Mouse (Mus musculus): ENCODE measurements around the gene Fam124a. TPM values are rescaled to one million over a fixed set of nuclear protein-coding genes. Genes with fewer than 3 reads are reported as not detected.
A peak's percentile ranks its signal among the peaks of the same experiment; 100 is the strongest.

The Fam124a gene
- polyA plus RNA-seq, 1 experiment from 2014 or later: 35.9 TPM

- H3K36me3 ChIP-seq: no peaks in the 10 kb centered on the region
- no peaks in the 10 kb centered on the region for H3K9me3 ChIP-seq
- no peak overlapping the region for H3K4me2 ChIP-seq (replicated peaks)
- peaks cover 48% of the 10 kb centered on the region for H3K4me1 ChIP-seq
- no peak for ATAC-seq (replicated peaks)
- WGBS: 11% methylated on average over 9 of the region's 9 CpGs
- no peak overlapping the region for H3K9ac ChIP-seq (replicated peaks)
- H3K27ac ChIP-seq (replicated peaks): peak overlapping the region; percentile 66
- no peaks in the 10 kb centered on the region for H3K27me3 ChIP-seq
- H3K4me3 ChIP-seq: no peak overlapping the region
These were observed 26.2 kb downstream of the Fam124a start for GRCm38 (mm10) chr14:62581768-62582167.

GRCm38 (mm10) chr14:62584637-62585036, 29.1 kb downstream of the Fam124a start:
- ATAC-seq (replicated peaks): peak; percentile 33; the same call in 1 of the 2 replicates
- Histone ChIP-seq H3K4me2 (replicated peaks) (no peak overlapping the region), H3K4me1 (peaks cover 48% of the 10 kb centered on the region)

GRCm38 (mm10) chr14:62585338-62585737, 29.8 kb downstream of the Fam124a start:
- Histone ChIP-seq H3K9me3 (no peaks in the 10 kb centered on the region), H3K4me1 (peaks cover 48% of the 10 kb centered on the region), H3K27me3 (no peaks in the 10 kb centered on the region), H3K4me2 (replicated peaks) (no peak overlapping the region), H3K9ac (replicated peaks) (no peak overlapping the region), H3K36me3 (peaks cover 9% of the 10 kb centered on the region; the same call in 1 of the 2 replicates), H3K4me3 (no peak overlapping the region), H3K27ac (replicated peaks) (peak overlapping the region; percentile 86)
- 5% methylated on average over 3 of the region's 3 CpGs for WGBS
- ATAC-seq (replicated peaks): peak; percentile 87

More at GRCm38 (mm10) chr14:62584637-62585036, 29.1 kb downstream of the Fam124a start:
- no peak overlapping the region for H3K4me3 ChIP-seq
- H3K27me3 ChIP-seq: no peaks in the 10 kb centered on the region
- peak overlapping the region; percentile 86 for H3K27ac ChIP-seq (replicated peaks)
- 0 out of 2 replicates have a peak overlapping the region, but pooled peaks have one; percentile 7 for H3K9ac ChIP-seq (replicated peaks)
- H3K36me3 ChIP-seq: peaks cover 9% of the 10 kb centered on the region; the same call in 1 of the 2 replicates
- H3K9me3 ChIP-seq: no peaks in the 10 kb centered on the region

- ATAC-seq (replicated peaks): peak; percentile 61
- H3K27ac ChIP-seq (replicated peaks): peak overlapping the region; percentile 23; the same call in 1 of the 2 replicates
These were observed 44.6 kb downstream of the Fam124a start for GRCm38 (mm10) chr14:62600109-62600522.

GRCm38 (mm10) chr14:62602271-62602670, 46.7 kb downstream of the Fam124a start:
- H3K9ac ChIP-seq (replicated peaks): no peak overlapping the region
- no peaks in the 10 kb centered on the region for H3K9me3 ChIP-seq
- peak overlapping the region; percentile 48; the same call in 1 of the 2 replicates for H3K27ac ChIP-seq (replicated peaks)
- ATAC-seq (replicated peaks): no peak
- H3K4me2 ChIP-seq (replicated peaks): no peak overlapping the region
- H3K27me3 ChIP-seq: no peaks in the 10 kb centered on the region
- H3K36me3 ChIP-seq: peaks cover 6% of the 10 kb centered on the region; the same call in 1 of the 2 replicates
- no peak overlapping the region for H3K4me3 ChIP-seq
- peaks cover 22% of the 10 kb centered on the region for H3K4me1 ChIP-seq
- WGBS: 60% methylated on average over 1 of the region's 1 CpGs

More at GRCm38 (mm10) chr14:62600109-62600522, 44.6 kb downstream of the Fam124a start:
- Histone ChIP-seq H3K4me1 (peaks cover 22% of the 10 kb centered on the region), H3K4me3 (no peak overlapping the region), H3K9ac (replicated peaks) (no peak overlapping the region), H3K27me3 (no peaks in the 10 kb centered on the region), H3K9me3 (no peaks in the 10 kb centered on the region), H3K4me2 (replicated peaks) (no peak overlapping the region), H3K36me3 (no peaks in the 10 kb centered on the region; the same call in 1 of the 2 replicates)
- WGBS: 5% methylated on average over 6 of the region's 6 CpGs

- Histone ChIP-seq H3K27ac (replicated peaks) (peak overlapping the region; percentile 48; the same call in 1 of the 2 replicates), H3K4me1 (peaks cover 25% of the 10 kb centered on the region), H3K9ac (replicated peaks) (no peak overlapping the region), H3K9me3 (no peaks in the 10 kb centered on the region), H3K27me3 (no peaks in the 10 kb centered on the region), H3K36me3 (peaks cover 6% of the 10 kb centered on the region; the same call in 1 of the 2 replicates), H3K4me2 (replicated peaks) (no peak overlapping the region), H3K4me3 (no peak overlapping the region)
- ATAC-seq (replicated peaks): no peak
- WGBS: 79% methylated on average over 1 of the region's 1 CpGs
These were observed 47.3 kb downstream of the Fam124a start for GRCm38 (mm10) chr14:62602869-62603268.

- ATAC-seq (replicated peaks): peak; percentile 69; the same call in 1 of the 2 replicates
- H3K4me2 ChIP-seq (replicated peaks): no peak overlapping the region
- H3K4me3 ChIP-seq: no peak overlapping the region
- peaks cover 6% of the 10 kb centered on the region; the same call in 1 of the 2 replicates for H3K36me3 ChIP-seq
- H3K27ac ChIP-seq (replicated peaks): no peak overlapping the region
- H3K27me3 ChIP-seq: no peaks in the 10 kb centered on the region
- no peak overlapping the region for H3K9ac ChIP-seq (replicated peaks)
- H3K4me1 ChIP-seq: peaks cover 7% of the 10 kb centered on the region
- 40% methylated on average over 8 of the region's 8 CpGs for WGBS
- no peaks in the 10 kb centered on the region for H3K9me3 ChIP-seq
These were observed 52.3 kb downstream of the Fam124a start for GRCm38 (mm10) chr14:62607791-62608196.

- H3K36me3 ChIP-seq: peaks cover 6% of the 10 kb centered on the region; the same call in 1 of the 2 replicates
- no peak overlapping the region for H3K4me3 ChIP-seq
- no peak for ATAC-seq (replicated peaks)
- 88% methylated on average over 3 of the region's 3 CpGs for WGBS
- no peaks in the 10 kb centered on the region for H3K27me3 ChIP-seq
- peaks cover 5% of the 10 kb centered on the region; the same call in 1 of the 2 replicates for H3K4me1 ChIP-seq
- H3K9me3 ChIP-seq: no peaks in the 10 kb centered on the region
- no peak overlapping the region for H3K9ac ChIP-seq (replicated peaks)
- H3K4me2 ChIP-seq (replicated peaks): no peak overlapping the region
- no peak overlapping the region for H3K27ac ChIP-seq (replicated peaks)
These were observed 54.4 kb downstream of the Fam124a start for GRCm38 (mm10) chr14:62609904-62610303.

- H3K4me2 ChIP-seq (replicated peaks): no peak overlapping the region
- H3K27me3 ChIP-seq: no peaks in the 10 kb centered on the region
- peak; percentile 68 for ATAC-seq (replicated peaks)
- H3K4me1 ChIP-seq: peaks cover 10% of the 10 kb centered on the region
- WGBS: 20% methylated on average over 3 of the region's 3 CpGs
- H3K27ac ChIP-seq (replicated peaks): peak overlapping the region; percentile 54; the same call in 1 of the 2 replicates
- no peak overlapping the region for H3K9ac ChIP-seq (replicated peaks)
- no peaks in the 10 kb centered on the region for H3K9me3 ChIP-seq
- H3K36me3 ChIP-seq: no peaks in the 10 kb centered on the region
- H3K4me3 ChIP-seq: no peak overlapping the region
These were observed 66.9 kb downstream of the Fam124a start for GRCm38 (mm10) chr14:62622393-62622792.

- Histone ChIP-seq H3K27ac (replicated peaks) (no peak overlapping the region), H3K9me3 (no peaks in the 10 kb centered on the region), H3K27me3 (no peaks in the 10 kb centered on the region), H3K9ac (replicated peaks) (no peak overlapping the region), H3K4me1 (no peaks in the 10 kb centered on the region), H3K36me3 (no peaks in the 10 kb centered on the region), H3K4me3 (no peak overlapping the region), H3K4me2 (replicated peaks) (no peak overlapping the region)
- ATAC-seq (replicated peaks): no peak
- WGBS: 90% methylated on average over 5 of the region's 5 CpGs
These were observed 72.4 kb downstream of the Fam124a start for GRCm38 (mm10) chr14:62627951-62628350.

GRCm38 (mm10) chr14:62637436-62638344, 82.2 kb downstream of the Fam124a start:
- Histone ChIP-seq H3K27me3 (no peaks in the 10 kb centered on the region), H3K9ac (replicated peaks) (no peak overlapping the region), H3K9me3 (no peaks in the 10 kb centered on the region), H3K27ac (replicated peaks) (peak overlapping the region; percentile 78), H3K36me3 (no peaks in the 10 kb centered on the region), H3K4me3 (no peak overlapping the region), H3K4me1 (peaks cover 12% of the 10 kb centered on the region), H3K4me2 (replicated peaks) (peak overlapping the region; percentile 8)
- 25% methylated on average over 9 of the region's 9 CpGs for WGBS
- ATAC-seq (replicated peaks): peak; percentile 82

- Histone ChIP-seq H3K4me3 (no peak overlapping the region), H3K9me3 (no peaks in the 10 kb centered on the region), H3K4me1 (peaks cover 12% of the 10 kb centered on the region), H3K36me3 (no peaks in the 10 kb centered on the region), H3K27me3 (no peaks in the 10 kb centered on the region), H3K27ac (replicated peaks) (peak overlapping the region; percentile 78), H3K4me2 (replicated peaks) (peak overlapping the region; percentile 8), H3K9ac (replicated peaks) (no peak overlapping the region)
- 43% methylated on average over 6 of the region's 6 CpGs for WGBS
- peak; percentile 44 for ATAC-seq (replicated peaks)
These were observed 82.8 kb downstream of the Fam124a start for GRCm38 (mm10) chr14:62638345-62638702.
